In genomic region chr15:57052287-57052686, GRCm38 (mm10) we compare ENCODE assay signal across 30 mouse cellular contexts.
A peak's percentile ranks its signal among the peaks of the same experiment; 100 is the strongest.
DNase-seq lines count a peak whose midpoint lies in the region; ATAC-seq and TF ChIP-seq lines count a peak whose summit lies in the region.
"Had no signal": no experiment of that assay in that cellular context is flagged by ENCODE, and none has a peak within 500 bp of the region (broad histone marks: within the 10 kb centered on the region; RNA-seq: fewer than 3 reads in every experiment).

No protein-coding gene starts in this region.

- no peak overlapping the region for H3K4me2 ChIP-seq in forebrain, embryonic 12.5 days
- no peak overlapping the region for H3K4me2 ChIP-seq in hindbrain, postnatal 0 days (ENCODE audit: low read depth, low read length)
- H3K4me2 ChIP-seq in hindbrain, embryonic 12.5 days (replicated peaks), result no peak overlapping the region
- no peak overlapping the region for H3K4me2 ChIP-seq in forebrain, embryonic 13.5 days
- H3K4me2 ChIP-seq in forebrain, embryonic 16.5 days (ENCODE audit: low read length), result no peak overlapping the region
- H3K4me2 ChIP-seq: embryonic facial prominence, embryonic 13.5 days; heart, embryonic 12.5 days; heart, embryonic 15.5 days; hindbrain, embryonic 13.5 days had no signal

- H3K27ac ChIP-seq in forebrain, embryonic 12.5 days, result no peak overlapping the region
- no peak overlapping the region for H3K27ac ChIP-seq in forebrain, embryonic 10.5 days
- no peak overlapping the region for H3K27ac ChIP-seq in hindbrain, postnatal 0 days
- no peak overlapping the region for H3K27ac ChIP-seq in hindbrain, embryonic 12.5 days
- no peak overlapping the region for H3K27ac ChIP-seq in forebrain, embryonic 13.5 days
- H3K27ac ChIP-seq in forebrain, embryonic 16.5 days (ENCODE audit: low read length), result no peak overlapping the region
- H3K27ac ChIP-seq: embryonic facial prominence, embryonic 10.5 days; embryonic facial prominence, embryonic 13.5 days; gastrocnemius, adult 2 months; heart, embryonic 15.5 days; hindbrain, embryonic 13.5 days had no signal

- ATAC-seq in forebrain, embryonic 12.5 days (ENCODE audit: low FRiP score), result peak; percentile 71; the same call in 1 of the 2 replicates
- no peak for ATAC-seq in hindbrain, postnatal 0 days
- ATAC-seq in hindbrain, embryonic 12.5 days (ENCODE audit: low FRiP score), result no peak
- ATAC-seq in forebrain, embryonic 13.5 days, result peak; percentile 70
- ATAC-seq in forebrain, embryonic 16.5 days, result peak; percentile 33; the same call in 1 of the 2 replicates
- ATAC-seq: Patski had no signal

- H3K9ac ChIP-seq in forebrain, embryonic 12.5 days, result no peak overlapping the region
- no peak overlapping the region for H3K9ac ChIP-seq in hindbrain, postnatal 0 days (replicated peaks; ENCODE audit: low read length)
- H3K9ac ChIP-seq in hindbrain, embryonic 12.5 days, result no peak overlapping the region
- no peak overlapping the region for H3K9ac ChIP-seq in forebrain, embryonic 13.5 days
- no peak overlapping the region for H3K9ac ChIP-seq in forebrain, embryonic 16.5 days (replicated peaks; ENCODE audit: low read depth, low read length)
- H3K9ac ChIP-seq: embryonic facial prominence, embryonic 13.5 days; heart, embryonic 12.5 days; heart, embryonic 15.5 days; hindbrain, embryonic 13.5 days had no signal

- DNase-seq in forebrain, embryonic 10.5 days (ENCODE audit: extremely low spot score, low spot score), result no peak
- DNase-seq in hindbrain, postnatal 0 days (ENCODE audit: low spot score), result peak; percentile 10
- DNase-seq in kidney, adult 18-20 months, result no peak
- DNase-seq: adrenal gland, postnatal 10 days; adrenal gland, postnatal 36 days; B cell, adult 2 months; cerebellum, adult 11 months; cerebellum, adult 2 months; cerebellum, adult 9-11 months; cerebellum, postnatal 25 days; gastrocnemius, adult 2 months; gastrocnemius, postnatal 14 days; heart, adult 18-20 months; heart, postnatal 10 days; heart, postnatal 36 days; kidney, adult 11 months; kidney, adult 9 months had no signal

- no peaks in the 10 kb centered on the region for H3K27me3 ChIP-seq in forebrain, embryonic 12.5 days
- no peaks in the 10 kb centered on the region for H3K27me3 ChIP-seq in forebrain, embryonic 10.5 days (ENCODE audit: poor library complexity, severe bottlenecking)
- H3K27me3 ChIP-seq in hindbrain, postnatal 0 days (ENCODE audit: insufficient read depth, low read length), result no peaks in the 10 kb centered on the region
- no peaks in the 10 kb centered on the region for H3K27me3 ChIP-seq in hindbrain, embryonic 12.5 days
- no peaks in the 10 kb centered on the region for H3K27me3 ChIP-seq in forebrain, embryonic 13.5 days
- no peaks in the 10 kb centered on the region for H3K27me3 ChIP-seq in forebrain, embryonic 16.5 days (replicated peaks; ENCODE audit: control insufficient read depth, insufficient read depth, low read length)
- H3K27me3 ChIP-seq: CH12.LX; heart, embryonic 12.5 days; heart, embryonic 15.5 days; hindbrain, embryonic 13.5 days; Patski had no signal

- H3K36me3 ChIP-seq in forebrain, embryonic 12.5 days (replicated peaks), result no peaks in the 10 kb centered on the region
- no peaks in the 10 kb centered on the region for H3K36me3 ChIP-seq in forebrain, embryonic 10.5 days (replicated peaks)
- no peaks in the 10 kb centered on the region for H3K36me3 ChIP-seq in hindbrain, postnatal 0 days (ENCODE audit: insufficient read depth, low read length)
- no peaks in the 10 kb centered on the region for H3K36me3 ChIP-seq in hindbrain, embryonic 12.5 days
- H3K36me3 ChIP-seq in forebrain, embryonic 13.5 days (ENCODE audit: poor library complexity, severe bottlenecking), result no peaks in the 10 kb centered on the region
- H3K36me3 ChIP-seq in forebrain, embryonic 16.5 days (ENCODE audit: control insufficient read depth, insufficient read depth), result no peaks in the 10 kb centered on the region
- H3K36me3 ChIP-seq: embryonic facial prominence, embryonic 10.5 days; embryonic facial prominence, embryonic 13.5 days; G1E; heart, embryonic 12.5 days; heart, embryonic 15.5 days; hindbrain, embryonic 13.5 days had no signal

- H3K4me1 ChIP-seq in forebrain, embryonic 12.5 days, result no peaks in the 10 kb centered on the region
- no peaks in the 10 kb centered on the region for H3K4me1 ChIP-seq in forebrain, embryonic 10.5 days
- H3K4me1 ChIP-seq in hindbrain, postnatal 0 days (ENCODE audit: insufficient read depth, low read length), result no peaks in the 10 kb centered on the region
- H3K4me1 ChIP-seq in hindbrain, embryonic 12.5 days, result no peaks in the 10 kb centered on the region
- no peaks in the 10 kb centered on the region for H3K4me1 ChIP-seq in forebrain, embryonic 13.5 days
- no peaks in the 10 kb centered on the region for H3K4me1 ChIP-seq in forebrain, embryonic 16.5 days (replicated peaks; ENCODE audit: control insufficient read depth, insufficient read depth, low read length)
- H3K4me1 ChIP-seq: heart, embryonic 12.5 days; heart, embryonic 15.5 days; hindbrain, embryonic 13.5 days had no signal

- no peaks in the 10 kb centered on the region for H3K9me3 ChIP-seq in forebrain, embryonic 12.5 days
- H3K9me3 ChIP-seq in forebrain, embryonic 10.5 days, result no peaks in the 10 kb centered on the region
- H3K9me3 ChIP-seq in hindbrain, postnatal 0 days (ENCODE audit: low read length), result no peaks in the 10 kb centered on the region
- no peaks in the 10 kb centered on the region for H3K9me3 ChIP-seq in hindbrain, embryonic 12.5 days (replicated peaks)
- H3K9me3 ChIP-seq in forebrain, embryonic 13.5 days (replicated peaks), result no peaks in the 10 kb centered on the region
- H3K9me3 ChIP-seq in forebrain, embryonic 16.5 days (ENCODE audit: control insufficient read depth, low read length), result no peaks in the 10 kb centered on the region
- H3K9me3 ChIP-seq: embryonic facial prominence, embryonic 10.5 days; embryonic facial prominence, embryonic 13.5 days; G1E; heart, embryonic 12.5 days; heart, embryonic 15.5 days; hindbrain, embryonic 13.5 days had no signal

- H3K4me3 ChIP-seq in forebrain, embryonic 12.5 days (replicated peaks), result no peak overlapping the region
- H3K4me3 ChIP-seq in forebrain, embryonic 10.5 days, result no peak overlapping the region
- H3K4me3 ChIP-seq in hindbrain, postnatal 0 days (ENCODE audit: low read length), result no peak overlapping the region
- no peak overlapping the region for H3K4me3 ChIP-seq in hindbrain, embryonic 12.5 days
- H3K4me3 ChIP-seq in forebrain, embryonic 13.5 days, result no peak overlapping the region
- no peak overlapping the region for H3K4me3 ChIP-seq in forebrain, embryonic 16.5 days (replicated peaks; ENCODE audit: low read length)
- H3K4me3 ChIP-seq: embryonic facial prominence, embryonic 10.5 days; embryonic facial prominence, embryonic 13.5 days; erythroblast, embryonic 14.5 days; gastrocnemius, adult 2 months; heart, embryonic 12.5 days; heart, embryonic 15.5 days; hindbrain, embryonic 13.5 days had no signal

- no peak for TF ChIP-seq CTCF in hindbrain, postnatal 0 days (IDR thresholded peaks at IDR 0.05; ENCODE audit: low read depth)

- WGBS in forebrain, embryonic 12.5 days, result 78% methylated on average over 1 of the region's 1 CpGs
- WGBS in forebrain, embryonic 10.5 days, result 95% methylated on average over 1 of the region's 1 CpGs
- 77% methylated on average over 1 of the region's 1 CpGs for WGBS in hindbrain, postnatal 0 days
- 91% methylated on average over 1 of the region's 1 CpGs for WGBS in hindbrain, embryonic 12.5 days
- 67% methylated on average over 1 of the region's 1 CpGs for WGBS in forebrain, embryonic 13.5 days
- WGBS in forebrain, embryonic 16.5 days, result 54% methylated on average over 1 of the region's 1 CpGs

Comparison
In these comparisons a context has a peak if more than half of its experiments do, and no peak if none do; other contexts are left out.
1. ATAC-seq: peak in forebrain, embryonic 12.5 days (single experiment), forebrain, embryonic 13.5 days (single experiment) and forebrain, embryonic 16.5 days (single experiment); none in hindbrain, postnatal 0 days (single experiment) and hindbrain, embryonic 12.5 days (single experiment).